Mouse (Mus musculus): ENCODE measurements around the gene Cdkn2d. TPM values are rescaled to one million over a fixed set of nuclear protein-coding genes. Genes with fewer than 3 reads are reported as not detected.

The Cdkn2d gene
- polyA plus RNA-seq, 2 experiments, result 43.2 to 51.1 TPM

GRCm38 (mm10) chr9:21312134-21312533, 20.9 kb upstream of the Cdkn2d start, which contains the start of gene Ap1m2:
TSS of gene Ap1m2 (minus strand) at chr9:21312337.
- no peak within 1 kb of the TSS for H3K27ac ChIP-seq (replicated peaks; ENCODE audit: low read depth, low read length)
- DNase-seq (ENCODE audit: low spot score) (no peak), ATAC-seq (ENCODE audit: low FRiP score, low read depth) (no peak)
- 7% methylated on average over 32 of the region's 35 CpGs for WGBS
- no peak within 1 kb of the TSS for H3K9ac ChIP-seq (ENCODE audit: low read depth, low read length, severe bottlenecking)
- H3K4me1 ChIP-seq (ENCODE audit: control insufficient read depth, insufficient read depth, low read length), result no peaks in the 10 kb centered on the region
- H3K4me3 ChIP-seq (replicated peaks; ENCODE audit: low read length), result peak within 1 kb of the TSS; percentile 23
- no peaks in the 10 kb centered on the region for H3K9me3 ChIP-seq (ENCODE audit: control insufficient read depth, low read length)
- peak within 1 kb of the TSS; percentile 29; the same call in 1 of the 2 replicates for H3K4me2 ChIP-seq (replicated peaks; ENCODE audit: low read depth, low read length, severe bottlenecking)
- TF ChIP-seq POLR2A (IDR thresholded peaks at IDR 0.05; ENCODE audit: borderline replicate concordance, extremely low read depth, insufficient read depth, insufficient read length), result no peak
- peaks cover 17% of the 10 kb centered on the region for H3K27me3 ChIP-seq (ENCODE audit: control insufficient read depth, insufficient read depth, low read length)
- no peaks in the 10 kb centered on the region for H3K36me3 ChIP-seq (ENCODE audit: control insufficient read depth, insufficient read depth, low read length)

- WGBS, result 22% methylated on average over 7 of the region's 7 CpGs
- Histone ChIP-seq H3K27me3 (ENCODE audit: control insufficient read depth, insufficient read depth, low read length) (peaks cover 17% of the 10 kb centered on the region), H3K27ac (replicated peaks; ENCODE audit: low read depth, low read length) (no peak overlapping the region), H3K9ac (ENCODE audit: low read depth, low read length, severe bottlenecking) (no peak overlapping the region), H3K4me3 (replicated peaks; ENCODE audit: low read length) (peak overlapping the region; percentile 23), H3K4me2 (replicated peaks; ENCODE audit: low read depth, low read length, severe bottlenecking) (no peak overlapping the region), H3K36me3 (ENCODE audit: control insufficient read depth, insufficient read depth, low read length) (no peaks in the 10 kb centered on the region), H3K9me3 (ENCODE audit: control insufficient read depth, low read length) (no peaks in the 10 kb centered on the region), H3K4me1 (ENCODE audit: control insufficient read depth, insufficient read depth, low read length) (no peaks in the 10 kb centered on the region)
- no peak for ATAC-seq (ENCODE audit: low FRiP score, low read depth)
- TF ChIP-seq POLR2A (IDR thresholded peaks at IDR 0.05; ENCODE audit: borderline replicate concordance, extremely low read depth, insufficient read depth, insufficient read length), result no peak
- no peak for DNase-seq (ENCODE audit: low spot score)
Measured at GRCm38 (mm10) chr9:21311695-21312094, 20.5 kb upstream of the Cdkn2d start.

- Histone ChIP-seq H3K36me3 (ENCODE audit: control insufficient read depth, insufficient read depth, low read length) (no peaks in the 10 kb centered on the region), H3K9ac (ENCODE audit: low read depth, low read length, severe bottlenecking) (no peak overlapping the region), H3K4me3 (replicated peaks; ENCODE audit: low read length) (no peak overlapping the region), H3K4me1 (ENCODE audit: control insufficient read depth, insufficient read depth, low read length) (no peaks in the 10 kb centered on the region), H3K27ac (replicated peaks; ENCODE audit: low read depth, low read length) (no peak overlapping the region), H3K9me3 (ENCODE audit: control insufficient read depth, low read length) (no peaks in the 10 kb centered on the region), H3K4me2 (replicated peaks; ENCODE audit: low read depth, low read length, severe bottlenecking) (no peak overlapping the region), H3K27me3 (ENCODE audit: control insufficient read depth, insufficient read depth, low read length) (peaks cover 17% of the 10 kb centered on the region)
- ATAC-seq (ENCODE audit: low FRiP score, low read depth) (no peak), DNase-seq (ENCODE audit: low spot score) (no peak)
- TF ChIP-seq POLR2A (IDR thresholded peaks at IDR 0.05; ENCODE audit: borderline replicate concordance, extremely low read depth, insufficient read depth, insufficient read length), result no peak
- 64% methylated on average over 15 of the region's 15 CpGs for WGBS
Measured at GRCm38 (mm10) chr9:21309150-21309741, 18.0 kb upstream of the Cdkn2d start.

DNA sequence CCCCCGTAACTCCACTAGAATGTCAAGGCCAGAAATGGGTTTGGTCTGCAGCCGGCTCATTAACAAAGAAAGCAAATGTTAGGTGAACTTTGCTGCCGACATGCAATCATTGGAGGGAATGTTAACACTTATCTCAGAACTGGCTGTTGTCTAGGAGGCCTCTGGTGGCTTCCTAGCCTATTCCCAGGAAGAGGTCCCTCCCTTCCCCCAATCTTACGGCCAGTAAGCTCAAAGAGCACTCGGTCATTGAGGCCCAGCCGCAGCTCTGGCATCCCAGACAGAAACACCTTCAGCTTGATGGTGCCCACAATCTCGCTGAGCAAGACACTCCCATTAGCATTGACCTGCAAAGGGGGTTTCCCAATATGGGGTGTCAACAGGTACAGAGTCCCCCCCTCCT, 13.9 kb upstream of the Cdkn2d start:
- no peak for ATAC-seq (ENCODE audit: low FRiP score, low read depth)
- Histone ChIP-seq H3K9ac (ENCODE audit: low read depth, low read length, severe bottlenecking) (no peak overlapping the region), H3K27ac (replicated peaks; ENCODE audit: low read depth, low read length) (no peak overlapping the region), H3K27me3 (ENCODE audit: control insufficient read depth, insufficient read depth, low read length) (no peaks in the 10 kb centered on the region), H3K9me3 (ENCODE audit: control insufficient read depth, low read length) (no peaks in the 10 kb centered on the region), H3K4me3 (replicated peaks; ENCODE audit: low read length) (no peak overlapping the region), H3K4me2 (replicated peaks; ENCODE audit: low read depth, low read length, severe bottlenecking) (no peak overlapping the region), H3K36me3 (ENCODE audit: control insufficient read depth, insufficient read depth, low read length) (no peaks in the 10 kb centered on the region), H3K4me1 (ENCODE audit: control insufficient read depth, insufficient read depth, low read length) (no peaks in the 10 kb centered on the region)
- TF ChIP-seq POLR2A (IDR thresholded peaks at IDR 0.05; ENCODE audit: borderline replicate concordance, extremely low read depth, insufficient read depth, insufficient read length), result no peak
- DNase-seq (ENCODE audit: low spot score), result no peak
- 79% methylated on average over 7 of the region's 7 CpGs for WGBS

GRCm38 (mm10) chr9:21299014-21299413, 7.8 kb upstream of the Cdkn2d start:
- Histone ChIP-seq H3K4me3 (replicated peaks; ENCODE audit: low read length) (no peak overlapping the region), H3K9ac (ENCODE audit: low read depth, low read length, severe bottlenecking) (no peak overlapping the region), H3K27me3 (ENCODE audit: control insufficient read depth, insufficient read depth, low read length) (no peaks in the 10 kb centered on the region), H3K4me1 (ENCODE audit: control insufficient read depth, insufficient read depth, low read length) (0 out of 2 replicates have a peak, but pooled peaks cover 6% of the 10 kb centered on the region), H3K4me2 (replicated peaks; ENCODE audit: low read depth, low read length, severe bottlenecking) (no peak overlapping the region), H3K27ac (replicated peaks; ENCODE audit: low read depth, low read length) (no peak overlapping the region), H3K36me3 (ENCODE audit: control insufficient read depth, insufficient read depth, low read length) (no peaks in the 10 kb centered on the region), H3K9me3 (ENCODE audit: control insufficient read depth, low read length) (no peaks in the 10 kb centered on the region)
- no peak for TF ChIP-seq POLR2A (IDR thresholded peaks at IDR 0.05; ENCODE audit: borderline replicate concordance, extremely low read depth, insufficient read depth, insufficient read length)
- WGBS, result 90% methylated on average over 10 of the region's 10 CpGs
- ATAC-seq (ENCODE audit: low FRiP score, low read depth) (no peak), DNase-seq (ENCODE audit: low spot score) (no peak)
